Mouse (Mus musculus) CH12.LX (cell line): ENCODE measurements around the gene C2cd4c.

Experiments
- CTCF ChIP-seq, 2 experiments: IDR thresholded peaks in 1 of 2; conservative IDR thresholded peaks in 1 of 2; 2 replicates each; pipeline ENCODE4 v1.5.1; 2011 to 2012; ENCODE audit warnings: low read depth in 2 of 2, low read length in 2 of 2, improper control_type of control experiment in 1 of 2, inconsistent platforms in 1 of 2, mild to moderate bottlenecking in 1 of 2, moderate library complexity in 1 of 2
- HCFC1 ChIP-seq: IDR thresholded peaks from 2 replicates; pipeline ENCODE4 v1.6.1; 2012; ENCODE audit warnings: low read depth, mild to moderate bottlenecking, inconsistent platforms, low read length, improper control_type of control experiment
- MAFK ChIP-seq: IDR thresholded peaks from 2 replicates; pipeline ENCODE4 v1.6.1; 2011; ENCODE audit warnings: low read length, improper control_type of control experiment; ENCODE audit not compliant: insufficient replicate concordance
- MXI1 ChIP-seq: IDR thresholded peaks from 2 replicates; pipeline ENCODE4 v1.6.1; 2011; ENCODE audit warnings: mild to moderate bottlenecking, low read depth, low read length, improper control_type of control experiment
- NELFE ChIP-seq: IDR thresholded peaks from 2 replicates; pipeline ENCODE4 v1.6.1; 2011; ENCODE audit warnings: low read depth, low read length, improper control_type of control experiment
- PAX5 ChIP-seq: IDR thresholded peaks from 2 replicates; pipeline ENCODE4 v1.6.1; 2012; ENCODE audit warnings: low read length, inconsistent platforms, mixed read lengths
- POLR2A ChIP-seq: IDR thresholded peaks from 2 replicates; pipeline ENCODE4 v1.6.1; 2011; ENCODE audit warnings: low read depth, mild to moderate bottlenecking, improper control_type of control experiment, low read length
- TBP ChIP-seq: conservative IDR thresholded peaks from 2 replicates; pipeline ENCODE4 v1.6.1; 2011; ENCODE audit warnings: low read depth, low read length, improper control_type of control experiment

DNA sequence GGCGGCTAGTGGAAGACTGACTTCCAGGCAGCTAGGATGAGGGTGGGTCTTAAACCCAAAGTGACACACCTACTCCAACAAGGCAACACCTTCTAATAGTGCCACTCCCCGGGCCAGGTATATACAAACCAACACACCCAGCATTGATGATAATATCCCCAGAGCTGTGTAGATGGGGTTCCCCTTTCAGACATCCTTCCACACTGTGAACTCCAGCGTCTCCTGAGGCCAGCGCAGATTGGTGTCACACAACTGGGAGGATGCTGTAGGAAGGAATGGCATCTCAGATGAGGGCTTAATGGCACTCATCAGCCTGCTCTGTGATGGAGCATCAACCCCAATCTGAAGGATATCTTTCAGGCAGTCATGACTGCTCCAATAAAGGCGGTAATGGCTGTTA, 56.3 kb downstream of the C2cd4c start:
- TF ChIP-seq CTCF (conservative IDR thresholded peaks at IDR 0.05 in 1 of 2, IDR thresholded peaks at IDR 0.05 in 1 of 2; ENCODE audit: low read depth in 2 of 2, low read length in 2 of 2) = no peak
- no peak for TF ChIP-seq HCFC1
- no peak for TF ChIP-seq MXI1
- TF ChIP-seq MAFK = no peak
- no peak for TF ChIP-seq POLR2A
- TF ChIP-seq TBP = no peak
- no peak for TF ChIP-seq PAX5
- TF ChIP-seq NELFE = no peak
